ENCODE assay signal across 11 mouse cellular contexts in the genomic region with DNA sequence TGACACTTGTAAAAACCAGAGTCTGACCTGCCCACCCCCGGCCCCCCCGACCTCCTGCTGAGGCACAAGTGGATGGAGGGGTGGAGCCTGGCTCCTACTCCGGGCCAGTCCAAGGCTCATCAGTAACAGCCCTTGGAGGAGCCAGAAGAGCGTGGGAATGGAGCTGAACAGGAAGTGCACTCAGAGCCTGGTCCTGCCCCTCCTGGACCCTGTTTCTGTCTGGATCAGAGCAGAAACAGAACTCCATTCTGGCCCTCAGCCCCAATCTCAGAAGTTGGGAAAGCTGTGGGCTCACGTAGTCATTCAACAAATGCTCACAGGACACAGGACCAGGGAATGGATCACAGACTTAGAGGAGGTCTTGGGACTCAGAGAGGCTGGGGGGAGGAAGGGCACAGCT. TPM values are rescaled to one million over a fixed set of nuclear protein-coding genes. Genes with fewer than 3 reads are reported as not detected.
DNase-seq lines count a peak whose midpoint lies in the region; ATAC-seq and TF ChIP-seq lines count a peak whose summit lies in the region.
"Had no signal": no experiment of that assay in that cellular context is flagged by ENCODE, and none has a peak within 500 bp of the region (broad histone marks: within the 10 kb centered on the region; RNA-seq: fewer than 3 reads in every experiment).

No protein-coding gene starts in this region.

- H3K27me3 ChIP-seq in heart, embryonic 12.5 days (replicated peaks) = no peaks in the 10 kb centered on the region
- no peaks in the 10 kb centered on the region for H3K27me3 ChIP-seq in kidney, postnatal 0 days (ENCODE audit: insufficient read depth, low read length)
- no peaks in the 10 kb centered on the region for H3K27me3 ChIP-seq in hindbrain, embryonic 13.5 days
- H3K27me3 ChIP-seq: limb, embryonic 12.5 days had no signal

- intact Hi-C loops in left cerebral cortex, adult 2 months (cut with DNase I) = no loop called here
- intact Hi-C loops in left cerebral cortex, postnatal 36 days (cut with DNase I) = no loop called here

- H3K9ac ChIP-seq in heart, embryonic 12.5 days = peak overlapping the region; percentile 42; the same call in 1 of the 2 replicates
- no peak overlapping the region for H3K9ac ChIP-seq in kidney, postnatal 0 days (ENCODE audit: low read depth, low read length)
- H3K9ac ChIP-seq in hindbrain, embryonic 13.5 days = no peak overlapping the region
- H3K9ac ChIP-seq: limb, embryonic 12.5 days had no signal

- ATAC-seq in heart, embryonic 12.5 days (ENCODE audit: insufficient number of reproducible peaks, low FRiP score) = peak; percentile 15; the same call in 1 of the 2 replicates
- ATAC-seq in kidney, postnatal 0 days (replicated peaks; ENCODE audit: low FRiP score, low read depth) = no peak
- ATAC-seq in hindbrain, embryonic 13.5 days (ENCODE audit: low FRiP score) = no peak
- ATAC-seq: activated CD4-positive, CD25-positive, alpha-beta regulatory T cell, adult 4 months had no signal

- DNase-seq in left cerebral cortex, adult 2 months (ENCODE audit: extremely low spot score in 1 of 2, low spot score in 2 of 2) = no peak
- no peak for DNase-seq in left cerebral cortex, postnatal 36 days (ENCODE audit: low spot score in 2 of 2)
- peak; percentile 52 for DNase-seq in kidney, postnatal 0 days (ENCODE audit: low spot score)
- peak; percentile 80 for DNase-seq in lung, postnatal 36 days
- no peak for DNase-seq in cerebellum, postnatal 25 days
- no peak for DNase-seq in layer of hippocampus, adult 11-12 months (ENCODE audit: low spot score)

- no peaks in the 10 kb centered on the region for H3K9me3 ChIP-seq in heart, embryonic 12.5 days (replicated peaks)
- no peaks in the 10 kb centered on the region for H3K9me3 ChIP-seq in kidney, postnatal 0 days (replicated peaks; ENCODE audit: low read length)
- H3K9me3 ChIP-seq in hindbrain, embryonic 13.5 days = no peaks in the 10 kb centered on the region
- H3K9me3 ChIP-seq: limb, embryonic 12.5 days had no signal

- peaks cover 75% of the 10 kb centered on the region for H3K36me3 ChIP-seq in heart, embryonic 12.5 days
- H3K36me3 ChIP-seq in kidney, postnatal 0 days (ENCODE audit: insufficient read depth, low read length) = peaks cover 41% of the 10 kb centered on the region
- H3K36me3 ChIP-seq in hindbrain, embryonic 13.5 days = no peaks in the 10 kb centered on the region

- peak overlapping the region; percentile 2; the same call in 1 of the 2 replicates for H3K27ac ChIP-seq in left cerebral cortex, adult 2 months
- H3K27ac ChIP-seq in heart, embryonic 12.5 days (ENCODE audit: poor library complexity, severe bottlenecking) = peak overlapping the region; percentile 72
- H3K27ac ChIP-seq in kidney, postnatal 0 days = peak overlapping the region; percentile 69
- no peak overlapping the region; the same call in 1 of the 2 replicates for H3K27ac ChIP-seq in hindbrain, embryonic 13.5 days
- H3K27ac ChIP-seq: limb, embryonic 12.5 days had no signal

- peaks cover 35% of the 10 kb centered on the region for H3K4me1 ChIP-seq in heart, embryonic 12.5 days (replicated peaks)
- peaks cover 13% of the 10 kb centered on the region; the same call in 1 of the 2 replicates for H3K4me1 ChIP-seq in kidney, postnatal 0 days (replicated peaks; ENCODE audit: insufficient read depth, low read length)
- peaks cover 9% of the 10 kb centered on the region for H3K4me1 ChIP-seq in hindbrain, embryonic 13.5 days (replicated peaks)

- WGBS in heart, embryonic 12.5 days = 28% methylated on average over 5 of the region's 5 CpGs
- 39% methylated on average over 5 of the region's 5 CpGs for WGBS in kidney, postnatal 0 days
- WGBS in hindbrain, embryonic 13.5 days = 65% methylated on average over 5 of the region's 5 CpGs

- no peak overlapping the region for H3K4me2 ChIP-seq in heart, embryonic 12.5 days
- H3K4me2 ChIP-seq in kidney, postnatal 0 days (ENCODE audit: low read length) = no peak overlapping the region
- H3K4me2 ChIP-seq in hindbrain, embryonic 13.5 days = no peak overlapping the region
- H3K4me2 ChIP-seq: limb, embryonic 12.5 days had no signal

- no peak overlapping the region for H3K4me3 ChIP-seq in left cerebral cortex, adult 2 months
- no peak overlapping the region for H3K4me3 ChIP-seq in heart, embryonic 12.5 days
- H3K4me3 ChIP-seq in kidney, postnatal 0 days (replicated peaks; ENCODE audit: low read depth, low read length) = no peak overlapping the region
- H3K4me3 ChIP-seq in hindbrain, embryonic 13.5 days = no peak overlapping the region
- H3K4me3 ChIP-seq: limb, embryonic 12.5 days had no signal

- no peak for TF ChIP-seq CTCF in left cerebral cortex, adult 2 months (IDR thresholded peaks at IDR 0.05)
- no peak for TF ChIP-seq CTCF in kidney, postnatal 0 days (IDR thresholded peaks at IDR 0.05; ENCODE audit: low read depth)

RNA-seq across cellular contexts. Expression of gene Angptl8, which starts 7.1 kb away (rescaled TPM):
- not detected for total RNA-seq in left cerebral cortex, adult 2 months (2021)
- not detected for total RNA-seq in left cerebral cortex, postnatal 36 days (2021)
- polyA plus RNA-seq in heart, embryonic 12.5 days (2016; fragmentation: Nextera tagmentation; extraction: Ambion mirVana) = 1.7 and 1.9 TPM in 2 replicates
- 5.6 and 6.1 TPM in 2 replicates for polyA plus RNA-seq in kidney, postnatal 0 days (2015; fragmentation: Nextera tagmentation; extraction: Ambion mirVana)
- polyA plus RNA-seq in hindbrain, embryonic 13.5 days (2015; fragmentation: Nextera tagmentation; extraction: Ambion mirVana) = 0.39 and 0.53 TPM in 2 replicates
- polyA plus RNA-seq: activated CD4-positive, CD25-positive, alpha-beta regulatory T cell, adult 4 months; neural tube, embryonic 11.5 days had no signal

RNA-seq across cellular contexts. Expression of gene Dock6, which starts 10.0 kb away (rescaled TPM):
- total RNA-seq in left cerebral cortex, adult 2 months (2021) = 10 to 100 TPM; 15.8 to 18.1 TPM
- 10 to 100 TPM; 11.4 to 18.8 TPM for total RNA-seq in left cerebral cortex, postnatal 36 days (2021)
- 52.3 and 59.0 TPM in 2 replicates for polyA plus RNA-seq in heart, embryonic 12.5 days (2016; fragmentation: Nextera tagmentation; extraction: Ambion mirVana)
- polyA plus RNA-seq in kidney, postnatal 0 days (2015; fragmentation: Nextera tagmentation; extraction: Ambion mirVana) = 28.3 and 28.7 TPM in 2 replicates
- 17.2 and 18.2 TPM in 2 replicates for polyA plus RNA-seq in hindbrain, embryonic 13.5 days (2015; fragmentation: Nextera tagmentation; extraction: Ambion mirVana)

RNA-seq across cellular contexts. Expression of gene Kank2, which starts 43.8 kb away (rescaled TPM):
- 1 to 10 TPM; 8.5 to 8.8 TPM for total RNA-seq in left cerebral cortex, adult 2 months (2021)
- 1 to 10 TPM; 6.5 to 8.4 TPM for total RNA-seq in left cerebral cortex, postnatal 36 days (2021)
- 18.9 and 19.9 TPM in 2 replicates for polyA plus RNA-seq in heart, embryonic 12.5 days (2016; fragmentation: Nextera tagmentation; extraction: Ambion mirVana)
- polyA plus RNA-seq in kidney, postnatal 0 days (2015; fragmentation: Nextera tagmentation; extraction: Ambion mirVana) = 10.1 and 10.3 TPM in 2 replicates
- 4.7 and 5.0 TPM in 2 replicates for polyA plus RNA-seq in hindbrain, embryonic 13.5 days (2015; fragmentation: Nextera tagmentation; extraction: Ambion mirVana)
- polyA plus RNA-seq: activated CD4-positive, CD25-positive, alpha-beta regulatory T cell, adult 4 months had no signal

Comparison
In these comparisons a context has a peak if more than half of its experiments do, and no peak if none do; other contexts are left out.
1. DNase-seq: peak in kidney, postnatal 0 days (single experiment) and lung, postnatal 36 days (single experiment); none in left cerebral cortex, adult 2 months (0 of 2), left cerebral cortex, postnatal 36 days (0 of 2), cerebellum, postnatal 25 days (0 of 2) and layer of hippocampus, adult 11-12 months (single experiment).